Mouse (Mus musculus) neutrophil, adult 5-6 weeks (primary cell): ENCODE results near the gene Hdgfl3. TPM values are rescaled to one million over a fixed set of nuclear protein-coding genes. Genes with fewer than 3 reads are reported as not detected.

Source experiments
- ATAC-seq: fragments of 151-379, 151-347 bp; 2 replicates; pipeline ENCODE4 v1.8.0; 2017; ENCODE audit warnings: mild to moderate bottlenecking, moderate TSS enrichment; ENCODE audit not compliant: insufficient number of reproducible peaks, poor library complexity, low FRiP score, severe bottlenecking; ENCODE audit errors: extremely low read depth
- total RNA-seq: library from RNA; stranded (forward); fragments of 200-1000 nt; gene quantifications from 2 replicates; pipeline ENCODE4 v1.2.3, GENCODE M21; 2017

The Hdgfl3 gene
- total RNA-seq, 1 experiment from 2014 or later, result 4.0 TPM

DNA sequence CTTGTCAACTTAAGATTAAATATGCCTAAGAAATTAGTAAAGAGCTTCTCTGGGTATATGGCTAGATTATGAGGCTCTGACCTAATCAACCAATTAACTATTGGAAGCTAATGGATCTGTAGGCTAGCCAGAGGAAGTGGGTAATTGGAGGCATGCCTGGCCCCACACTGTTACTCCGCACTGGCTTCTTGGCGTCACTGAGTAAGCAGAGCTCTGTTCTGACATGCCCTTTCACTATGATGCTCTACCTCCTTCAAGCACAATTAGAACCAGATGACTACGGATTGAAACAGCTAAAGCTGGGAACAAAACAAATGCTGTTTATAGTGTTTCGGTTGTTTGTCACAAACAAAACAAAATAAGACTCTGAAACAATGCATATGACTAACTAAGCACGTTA is 16.0 kb downstream of the Hdgfl3 start:
- ATAC-seq, result no peak

DNA sequence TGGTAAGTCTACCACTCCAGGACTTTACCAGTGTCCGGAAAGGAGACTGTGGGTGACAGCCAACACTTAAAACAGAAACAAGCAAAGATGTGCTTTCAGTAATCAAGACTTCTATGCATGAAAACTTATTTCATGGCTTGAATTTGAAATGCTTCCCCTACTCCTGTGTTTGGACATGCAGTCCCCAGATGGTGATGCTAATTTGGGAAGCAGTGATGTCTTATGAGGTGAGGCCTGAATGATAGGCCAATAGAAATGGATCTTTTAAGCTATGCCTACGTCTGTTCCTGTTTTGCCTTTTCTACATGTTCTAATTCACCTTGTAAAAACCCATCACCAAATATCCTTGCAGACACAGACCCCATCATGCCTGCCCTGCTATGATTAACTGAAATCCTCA is 29.3 kb downstream of the Hdgfl3 start:
- no peak for ATAC-seq

DNA sequence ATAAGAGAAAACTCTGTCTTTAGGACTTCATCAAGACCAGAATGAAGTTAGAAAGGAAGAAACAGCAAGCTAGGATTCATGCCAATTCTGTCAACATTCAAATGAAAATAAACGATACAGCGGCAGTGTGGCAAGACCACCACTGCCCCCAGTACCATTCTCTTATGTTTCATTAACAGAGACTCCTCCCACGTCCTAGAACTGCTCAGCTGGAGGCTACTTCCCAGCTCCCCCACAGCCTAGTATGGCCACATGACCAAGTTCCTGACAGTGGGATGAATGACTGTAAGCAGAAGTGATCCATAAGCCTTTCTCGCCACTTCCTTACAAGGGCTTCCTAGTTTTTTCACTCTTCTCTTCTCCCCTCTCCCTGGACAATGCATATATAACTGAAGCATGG is 30.2 kb downstream of the Hdgfl3 start:
- ATAC-seq, result no peak

DNA sequence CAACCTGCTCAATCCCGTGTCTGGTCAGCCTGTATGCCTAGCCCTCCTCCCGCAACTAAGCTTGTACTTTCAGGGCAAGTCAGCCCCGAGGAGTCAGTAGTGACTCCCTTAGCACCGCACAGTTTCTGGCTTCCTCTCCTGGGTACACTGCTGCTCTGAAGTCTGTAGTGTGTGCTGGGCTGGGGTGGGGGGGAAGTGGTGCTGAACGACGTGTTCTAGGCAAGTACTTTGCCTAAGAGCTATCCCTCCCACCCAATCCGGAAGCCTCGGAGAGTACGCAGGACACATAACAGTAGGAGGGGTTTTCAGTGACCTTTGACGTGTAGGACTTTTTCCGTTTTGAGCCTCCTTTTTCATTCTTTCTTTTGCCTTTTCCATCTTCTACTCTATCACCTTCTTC is 34.9 kb downstream of the Hdgfl3 start:
- no peak for ATAC-seq

DNA sequence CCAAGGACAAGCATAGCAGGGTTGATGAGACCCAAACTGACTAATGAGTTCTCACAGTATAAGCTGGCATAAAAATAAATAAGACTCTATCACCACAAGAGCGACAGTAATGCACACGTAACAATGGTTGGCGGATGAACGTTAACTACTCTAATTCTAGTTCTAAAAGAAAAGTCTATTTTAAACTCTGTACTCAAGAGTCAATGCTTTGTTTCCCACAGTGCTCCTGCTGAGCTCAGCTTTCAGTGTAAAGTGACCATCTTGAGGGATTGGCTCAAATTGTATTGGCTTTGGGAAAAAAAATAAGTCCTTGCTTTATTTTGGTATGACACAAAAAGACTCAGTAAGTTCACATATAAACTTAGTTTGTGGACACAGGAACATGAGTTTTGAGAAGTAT is 49.1 kb downstream of the Hdgfl3 start:
- no peak for ATAC-seq

DNA sequence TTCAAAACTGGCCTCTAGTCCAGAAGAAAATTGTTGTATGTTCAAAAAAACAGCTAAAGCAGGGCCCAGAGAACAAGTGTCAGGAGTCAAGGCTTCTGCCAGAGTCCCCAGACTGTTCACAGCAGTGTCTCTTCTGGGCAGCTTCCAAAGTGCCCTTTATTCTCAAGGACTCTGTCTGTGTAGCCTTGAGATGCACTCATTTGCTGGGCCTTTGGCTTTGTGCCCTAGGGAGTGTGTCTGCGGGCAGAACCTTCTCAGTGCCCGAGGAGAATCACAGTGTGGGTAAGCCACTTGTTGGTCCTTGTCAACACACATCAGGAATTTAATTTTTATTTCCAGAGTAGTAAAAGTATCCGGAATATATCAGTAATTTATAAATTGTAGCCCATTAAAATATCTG is 52.7 kb downstream of the Hdgfl3 start:
- ATAC-seq, result no peak

DNA sequence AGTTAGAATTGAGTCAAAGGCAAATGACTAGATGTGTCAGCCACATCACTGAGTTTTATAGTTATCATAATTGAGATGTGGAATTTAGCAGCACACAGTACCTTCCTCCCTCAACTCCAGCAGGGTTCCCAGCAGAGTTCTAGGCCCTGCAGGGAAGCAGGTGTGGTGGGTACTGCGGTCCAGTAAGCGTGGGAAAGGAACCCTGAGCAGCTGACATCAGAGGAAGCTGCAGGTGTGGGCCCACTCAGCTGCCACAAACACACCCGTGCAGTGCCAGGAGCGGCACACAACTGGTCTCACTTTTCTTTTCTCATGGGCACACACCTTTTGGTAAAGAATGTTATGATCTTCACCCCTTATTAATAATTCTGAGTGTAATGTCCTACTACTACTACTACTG is 53.5 kb downstream of the Hdgfl3 start:
- ATAC-seq, result no peak

DNA sequence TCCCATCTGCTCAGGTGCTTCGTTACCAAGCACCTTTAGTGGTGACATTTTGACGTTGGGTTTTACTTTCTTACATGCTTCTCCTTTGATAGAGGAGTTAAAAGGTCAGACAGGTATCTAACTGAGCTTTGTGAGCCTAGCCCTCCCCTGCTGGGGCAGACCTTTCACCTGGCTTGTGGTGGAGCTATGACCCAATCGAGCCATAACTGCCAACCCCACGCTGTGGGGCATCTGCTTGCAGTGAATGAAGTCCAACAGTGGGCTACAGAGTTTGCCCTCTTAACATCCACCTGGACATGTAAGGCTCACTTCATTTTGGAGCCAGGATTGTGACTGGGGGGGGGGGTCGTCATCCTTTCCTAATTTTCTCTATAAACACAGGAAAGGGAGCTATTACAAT is 54.0 kb downstream of the Hdgfl3 start:
- no peak for ATAC-seq

DNA sequence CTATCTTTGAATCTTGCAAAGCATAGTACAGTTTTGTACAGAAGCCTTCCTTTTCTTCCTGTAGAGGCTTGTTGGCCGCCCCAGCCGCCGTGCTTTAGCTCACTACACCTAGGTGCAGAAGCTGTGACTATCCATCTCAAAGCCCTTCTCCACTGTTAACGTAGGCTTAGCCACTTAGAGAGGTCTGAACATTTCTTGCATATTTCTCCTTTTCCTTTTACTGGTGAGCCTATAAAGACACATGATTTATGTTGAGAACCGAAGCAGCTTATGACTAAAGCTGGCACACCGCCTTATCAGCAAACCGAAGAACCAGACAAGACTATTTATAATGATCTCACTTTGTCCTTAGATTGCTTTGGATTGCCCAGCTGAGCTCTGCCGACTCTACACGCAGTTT is 58.9 kb downstream of the Hdgfl3 start:
- ATAC-seq, result no peak

DNA sequence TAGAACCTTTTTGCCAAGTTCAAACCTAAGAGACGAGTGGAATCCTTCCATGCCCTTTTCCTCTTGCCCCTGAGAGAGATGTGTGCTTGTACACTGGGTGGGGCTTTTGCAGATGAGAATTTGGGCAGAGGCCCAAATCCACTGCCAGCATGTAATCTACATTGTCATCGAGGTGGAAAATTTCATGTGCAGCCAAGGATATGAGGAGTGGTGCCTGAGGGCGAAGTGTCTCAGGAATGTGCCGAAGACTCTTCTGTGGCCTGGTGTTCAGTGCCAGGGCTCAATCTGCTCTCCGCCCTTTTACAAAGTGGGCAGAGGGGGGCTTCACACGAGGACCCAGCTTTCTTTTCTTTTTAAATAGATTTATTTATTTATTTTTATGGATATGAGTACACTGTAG is 59.6 kb downstream of the Hdgfl3 start:
- no peak for ATAC-seq

DNA sequence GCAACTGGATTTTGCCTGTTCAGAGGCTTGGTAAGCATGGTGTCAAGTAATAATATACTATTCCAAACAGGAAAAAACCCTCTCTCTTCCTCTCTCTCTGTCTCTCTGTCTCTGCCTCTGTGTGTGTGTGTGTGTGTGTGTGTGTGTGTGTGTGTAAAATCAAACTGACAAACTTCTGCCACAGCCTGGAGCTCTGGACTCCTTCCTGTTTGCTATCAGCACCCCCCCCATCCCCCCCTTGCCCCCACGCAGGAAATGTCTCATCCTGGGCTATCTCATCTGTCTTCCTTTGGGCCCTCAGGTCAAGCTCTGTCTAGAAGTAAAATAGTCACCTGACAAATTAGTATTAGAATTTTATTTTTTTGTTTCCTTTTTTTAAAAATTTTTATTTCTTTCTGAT is 60.5 kb downstream of the Hdgfl3 start:
- no peak for ATAC-seq

DNA sequence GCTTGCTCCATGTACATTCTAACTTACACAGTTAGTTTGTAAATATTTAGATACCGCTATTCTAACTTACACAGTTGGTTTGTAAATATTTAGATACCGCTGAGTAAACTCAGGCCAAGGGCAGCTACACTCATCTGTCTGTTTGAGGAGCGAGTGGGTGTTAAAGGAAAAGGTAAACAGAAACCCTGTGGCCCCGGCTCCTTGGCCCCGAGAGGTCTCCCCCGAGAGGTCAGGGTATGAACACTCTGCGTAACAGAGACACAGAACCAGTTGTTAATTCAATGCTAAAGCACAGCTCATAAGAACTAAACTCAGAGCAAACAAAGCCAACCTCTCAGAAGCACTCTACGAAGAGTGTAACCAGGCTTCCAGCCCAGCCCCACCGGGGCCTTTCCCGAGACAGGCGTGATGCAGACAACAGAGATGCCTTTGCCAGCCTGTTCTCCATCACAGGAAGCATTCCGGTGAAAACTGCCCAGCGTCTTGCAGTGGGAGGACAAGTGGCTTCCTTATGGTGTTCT is 61.7 kb downstream of the Hdgfl3 start:
- no peak for ATAC-seq

DNA sequence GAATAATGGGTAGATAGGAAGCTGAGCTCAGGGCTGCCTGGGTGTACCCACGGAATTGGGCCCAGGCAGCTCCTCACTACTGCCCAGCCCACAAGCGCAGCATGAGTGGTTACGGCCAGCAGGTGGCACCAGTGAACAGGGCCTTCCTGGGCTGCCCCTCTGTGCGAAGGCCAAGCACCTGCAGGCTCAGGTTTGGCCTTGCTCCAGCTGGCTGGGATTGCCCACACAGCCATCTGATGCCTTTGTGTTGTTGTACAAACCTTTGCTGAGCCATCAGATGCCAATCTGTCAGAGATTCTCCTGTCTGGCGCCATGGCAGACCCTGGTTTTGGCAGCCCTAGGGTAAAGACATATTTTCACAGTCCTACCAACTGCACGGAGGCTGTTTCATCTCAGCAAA is 66.1 kb downstream of the Hdgfl3 start:
- peak; percentile 75 for ATAC-seq

DNA sequence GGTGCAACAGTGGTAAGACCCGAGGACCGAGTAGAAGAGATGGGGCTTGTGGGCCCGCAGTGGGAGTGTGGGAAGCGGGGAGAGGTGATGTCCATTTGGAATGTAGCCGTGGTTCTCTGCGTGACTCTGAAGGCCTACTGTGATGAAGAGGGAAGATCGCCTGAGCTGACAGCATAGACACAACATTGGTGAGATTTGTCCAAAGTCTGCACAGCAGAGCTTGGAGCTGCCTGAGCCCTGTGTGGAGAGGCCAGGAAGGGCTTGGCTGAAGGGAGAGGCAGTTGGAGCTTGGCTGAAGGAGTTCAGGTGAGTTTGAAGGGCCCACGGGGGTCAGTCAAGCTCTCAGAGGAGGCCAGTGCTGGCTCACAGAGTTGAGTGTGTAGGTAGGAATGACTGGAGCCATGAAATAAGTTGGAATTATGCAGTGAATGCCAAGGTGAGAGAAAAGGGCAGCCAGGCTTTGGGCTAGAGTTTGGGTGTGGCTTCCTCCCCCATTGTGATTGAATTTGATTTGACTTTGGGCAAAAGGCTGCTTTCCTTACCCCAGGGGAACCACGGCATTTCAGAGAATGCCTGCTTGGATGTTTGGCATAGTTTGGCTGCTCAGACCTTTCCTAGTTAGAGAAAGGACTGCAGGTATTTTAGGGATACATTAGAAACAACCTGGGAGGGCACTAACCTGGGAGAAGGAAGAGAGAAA is 66.9 kb downstream of the Hdgfl3 start:
- ATAC-seq, result no peak

DNA sequence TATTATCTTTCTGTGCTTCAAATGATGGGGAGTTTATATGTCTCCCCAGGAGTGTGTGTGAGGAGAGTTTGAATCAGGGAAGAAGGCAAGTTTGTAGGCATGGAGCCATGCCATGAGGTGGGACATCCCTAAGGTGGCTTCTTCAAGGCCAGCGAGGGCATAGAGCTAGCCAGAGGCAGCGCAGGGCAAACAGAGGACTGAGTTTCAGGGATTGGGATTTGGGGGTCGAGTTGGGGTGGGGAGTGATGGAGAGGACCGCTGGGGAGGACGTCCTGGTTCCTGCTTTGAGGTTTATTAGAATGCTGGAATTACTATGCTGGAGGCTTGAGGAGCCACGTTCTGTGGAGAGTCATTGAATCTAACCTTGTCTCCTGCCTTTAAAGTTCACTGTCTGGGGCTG is 68.3 kb downstream of the Hdgfl3 start:
- no peak for ATAC-seq

DNA sequence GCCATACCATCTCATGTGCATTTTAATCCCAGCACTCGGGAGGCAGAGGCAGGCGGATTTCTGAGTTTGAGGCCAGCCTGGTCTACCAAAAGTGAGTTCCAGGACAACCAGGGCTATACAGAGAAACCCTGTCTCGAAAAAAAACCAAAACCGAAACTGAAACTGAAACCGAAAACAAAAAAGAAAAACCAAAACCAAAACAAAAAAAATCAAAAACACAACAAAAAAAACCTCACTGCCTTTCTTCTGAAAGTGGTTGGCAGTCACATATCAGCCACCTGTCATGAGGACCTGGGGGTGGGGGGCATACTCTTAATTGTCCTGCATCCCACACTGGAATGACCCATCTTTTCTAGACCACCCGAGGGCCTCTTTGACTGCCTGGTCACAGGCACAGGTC is 69.7 kb downstream of the Hdgfl3 start:
- ATAC-seq, result no peak

DNA sequence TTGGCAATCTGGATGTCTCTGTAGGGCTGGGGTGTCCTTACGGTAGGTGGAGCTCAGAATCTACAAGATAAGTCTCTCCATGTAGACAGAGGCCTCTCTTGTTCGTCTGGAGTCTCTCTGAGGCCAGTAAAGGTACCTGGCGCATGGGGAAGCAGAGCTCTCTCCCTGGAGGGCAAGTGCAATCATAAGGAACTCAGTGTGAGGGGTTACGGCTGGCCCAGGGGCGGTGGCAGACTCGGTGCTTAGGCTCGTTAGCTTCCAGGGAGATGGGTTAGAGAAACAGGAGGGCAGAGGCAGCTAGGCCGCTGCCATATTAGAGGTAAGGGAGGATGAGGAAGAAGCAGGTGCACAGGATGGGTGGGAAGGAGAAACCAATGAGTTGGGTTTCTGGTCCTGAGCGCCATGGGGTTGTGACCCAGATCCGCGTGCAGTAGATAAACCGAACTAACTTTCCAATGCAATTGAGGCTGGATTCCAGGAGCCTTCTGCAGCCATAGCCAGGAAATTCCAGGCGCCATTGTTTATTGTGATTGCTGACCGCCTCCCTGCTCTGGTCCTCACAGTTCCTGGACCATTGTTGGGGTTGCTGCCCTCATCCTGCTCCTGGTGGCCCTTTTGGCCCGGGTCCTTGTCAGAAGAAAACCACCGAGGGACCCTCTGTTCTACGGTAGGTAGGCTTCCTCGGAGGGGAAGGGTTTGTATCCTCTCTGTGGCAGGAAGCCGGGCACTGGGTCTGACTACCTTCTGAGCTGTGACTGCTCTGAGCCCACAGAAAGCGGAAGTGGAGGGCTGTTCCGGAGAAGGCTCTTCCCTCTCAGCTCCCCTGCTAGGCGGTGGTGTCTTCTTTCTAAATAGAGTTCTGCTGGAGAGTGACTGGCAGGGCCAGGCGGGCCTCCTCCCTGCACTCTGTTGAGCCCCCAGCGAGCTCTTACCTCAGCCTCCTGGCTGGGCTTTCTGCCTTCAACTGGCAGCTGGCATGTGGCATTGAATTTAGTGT is 71.4 kb downstream of the Hdgfl3 start:
- ATAC-seq, result peak; percentile 72

DNA sequence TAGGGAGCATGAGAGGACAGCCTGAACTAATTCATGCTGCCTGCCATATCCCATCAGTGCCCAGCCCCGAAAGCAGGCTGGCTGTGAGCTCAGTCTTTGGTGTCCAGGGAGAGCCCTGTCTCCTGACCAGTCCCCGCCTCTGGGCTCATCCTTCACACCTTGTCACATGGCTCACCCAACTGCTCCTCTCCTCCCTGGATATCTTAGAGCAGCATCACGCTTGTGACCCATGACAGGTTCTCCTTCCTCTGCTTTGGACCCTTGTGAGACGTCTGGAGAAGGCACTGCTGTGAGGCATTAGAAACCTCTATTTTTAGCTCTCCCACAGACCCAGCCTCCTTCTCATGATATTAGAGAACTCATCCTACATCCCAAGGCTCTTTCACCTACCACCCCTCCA is 72.4 kb downstream of the Hdgfl3 start:
- ATAC-seq, result no peak

DNA sequence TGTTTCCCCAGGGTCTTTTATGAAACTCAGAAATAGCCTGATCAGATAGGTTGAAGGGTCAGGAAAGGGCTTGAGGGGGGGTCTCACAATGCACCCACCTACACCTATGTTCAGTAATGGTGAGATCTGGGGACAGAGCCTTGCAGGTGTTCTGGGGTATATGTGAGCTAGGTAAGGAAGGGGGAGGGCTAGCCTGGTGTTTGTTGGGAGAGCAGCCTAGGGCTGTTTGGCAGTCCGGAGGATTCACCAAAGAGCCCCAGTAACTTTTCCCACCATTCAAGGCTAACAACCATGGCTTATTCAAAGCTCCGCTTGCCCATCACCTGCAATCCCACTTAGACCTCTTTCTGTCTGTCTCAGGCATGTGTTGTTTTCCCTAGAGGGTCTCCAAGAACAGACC is 72.8 kb downstream of the Hdgfl3 start:
- no peak for ATAC-seq

DNA sequence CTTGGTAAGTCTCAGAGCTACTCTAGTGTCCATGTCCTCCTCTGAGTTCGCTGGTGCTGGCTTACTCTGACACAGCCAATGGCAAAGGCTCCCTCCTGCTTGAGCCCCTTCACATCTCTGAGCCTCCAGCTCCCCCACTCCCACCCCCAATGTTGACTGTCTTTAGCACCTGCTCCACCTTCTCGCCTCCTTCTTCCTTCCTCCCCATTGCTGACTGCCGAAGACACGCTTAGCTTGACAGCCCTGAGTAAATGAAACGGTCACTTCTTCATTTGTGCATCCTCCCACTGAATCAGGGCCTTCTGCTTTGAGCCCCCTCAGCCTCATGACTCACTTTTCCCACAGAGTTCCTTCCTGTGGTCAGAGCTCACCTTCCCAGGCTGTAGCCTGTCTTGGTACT is 73.3 kb downstream of the Hdgfl3 start:
- peak; percentile 24; the same call in 1 of the 2 replicates for ATAC-seq
